Mouse (Mus musculus) kidney, adult 8-10 months (tissue): ENCODE results near the gene Lgr5.

Experiments
- DNase-seq, 2 experiments: peaks; one replicate each; pipeline ENCODE4 v3.0.0; 2022

The Lgr5 gene

GRCm38 (mm10) chr10:115414056-115414455, 173.5 kb downstream of the Lgr5 start:
- DNase-seq: no peak

GRCm38 (mm10) chr10:115413496-115413895, 174.1 kb downstream of the Lgr5 start:
- no peak for DNase-seq

- DNase-seq: peak; percentile 29 to 47
These were observed 181.2 kb downstream of the Lgr5 start for GRCm38 (mm10) chr10:115406393-115406792.
